Mouse (Mus musculus) layer of hippocampus, postnatal 10 days (tissue): ENCODE results near the gene Clmn. TPM values are rescaled to one million over a fixed set of nuclear protein-coding genes. Genes with fewer than 3 reads are reported as not detected.
"Not testable (repeated sequence)": the region's sequence is repeated elsewhere in the genome, so short reads cannot be mapped to it uniquely, and the experiment has no call there.

Experiments used
- DNase-seq, 2 experiments: peaks; one replicate each; pipeline ENCODE4 v3.0.0; 2021; ENCODE audit warnings: low spot score in 2 of 2
- total RNA-seq, 2 experiments: library from RNA; stranded (reverse); gene quantifications; 2 replicates each; pipeline ENCODE4 v1.2.3; 2021

The Clmn gene
- total RNA-seq, 2 experiments from 2014 or later: 42.3 to 43.7 TPM

GRCm38 (mm10) chr12:104761411-104761810 lies 103.5 kb downstream of the Clmn start:
- DNase-seq: no peak

DNA sequence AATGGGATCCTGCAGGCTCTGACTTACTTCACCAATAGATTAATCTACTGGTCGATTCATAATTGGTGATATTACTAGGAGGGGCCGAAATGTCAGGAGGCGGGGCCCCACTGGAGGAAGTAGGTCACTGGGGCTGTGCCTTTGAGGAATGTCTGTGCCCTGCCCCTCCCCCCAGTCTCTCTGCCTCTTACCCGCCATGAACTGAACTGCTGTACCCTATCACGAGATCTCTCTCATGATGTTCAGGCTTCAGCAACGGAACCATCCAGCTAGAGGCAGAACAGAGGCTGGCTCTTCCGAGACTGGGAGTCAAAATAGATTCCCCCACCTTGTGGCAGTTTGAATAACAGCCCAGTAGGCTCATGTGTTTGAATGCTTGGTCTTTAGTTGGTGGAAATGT lies 106.8 kb downstream of the Clmn start:
- DNase-seq: no peak

- no peak for DNase-seq
Measured at GRCm38 (mm10) chr12:104753686-104754085, 111.2 kb downstream of the Clmn start.

DNA sequence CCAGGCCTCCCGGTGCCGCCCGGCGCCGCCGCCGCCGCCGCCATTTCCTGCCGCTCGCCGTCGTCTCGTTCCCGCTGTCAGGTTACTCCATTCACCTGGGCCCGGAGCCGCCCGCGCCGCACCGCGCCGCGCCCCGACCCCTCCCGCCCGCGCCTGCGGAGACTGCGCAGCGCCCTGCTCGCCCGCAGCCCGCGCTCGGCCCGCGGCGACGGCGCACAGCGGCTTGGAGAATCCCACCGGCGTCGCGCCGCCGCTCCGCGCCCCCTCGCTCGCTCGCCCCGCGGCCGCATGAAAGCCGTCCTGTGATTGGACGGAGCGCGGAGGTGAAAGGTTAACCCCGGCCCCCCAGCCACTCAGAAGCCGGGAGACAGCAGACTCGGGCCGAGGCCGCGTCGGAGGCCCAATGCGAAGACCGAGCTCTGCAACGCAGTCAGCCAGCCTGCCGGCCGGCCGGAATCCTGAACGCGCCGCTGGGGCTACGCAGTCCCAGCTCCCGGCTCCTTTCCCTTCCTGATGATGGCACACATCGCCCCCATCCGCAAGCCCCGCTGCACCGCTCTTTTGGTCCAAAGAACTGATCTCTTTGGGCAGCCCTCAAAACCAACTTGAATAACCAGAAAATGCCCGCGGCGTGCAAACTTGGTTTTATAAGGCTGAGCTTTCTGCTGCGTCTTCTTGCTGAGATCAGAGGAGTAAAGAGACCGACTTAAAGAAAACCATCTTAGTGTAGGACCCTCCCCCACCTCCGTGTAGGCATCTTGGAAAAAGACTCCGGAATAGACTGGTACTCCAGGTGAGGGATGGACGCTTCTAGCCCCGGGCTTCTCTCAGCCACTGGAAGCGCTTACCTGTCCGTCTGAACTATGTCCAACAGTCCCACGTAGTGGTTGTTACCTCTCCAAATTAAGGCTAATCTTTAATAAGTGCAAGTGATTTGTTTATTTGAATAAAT lies 112.8 kb downstream of the Clmn start, which contains the start of gene Dicer1:
Gene Dicer1, minus strand, starts transcription at position 139 of the 952 bp plus-strand sequence.
- peak; percentile 100 for DNase-seq

DNA sequence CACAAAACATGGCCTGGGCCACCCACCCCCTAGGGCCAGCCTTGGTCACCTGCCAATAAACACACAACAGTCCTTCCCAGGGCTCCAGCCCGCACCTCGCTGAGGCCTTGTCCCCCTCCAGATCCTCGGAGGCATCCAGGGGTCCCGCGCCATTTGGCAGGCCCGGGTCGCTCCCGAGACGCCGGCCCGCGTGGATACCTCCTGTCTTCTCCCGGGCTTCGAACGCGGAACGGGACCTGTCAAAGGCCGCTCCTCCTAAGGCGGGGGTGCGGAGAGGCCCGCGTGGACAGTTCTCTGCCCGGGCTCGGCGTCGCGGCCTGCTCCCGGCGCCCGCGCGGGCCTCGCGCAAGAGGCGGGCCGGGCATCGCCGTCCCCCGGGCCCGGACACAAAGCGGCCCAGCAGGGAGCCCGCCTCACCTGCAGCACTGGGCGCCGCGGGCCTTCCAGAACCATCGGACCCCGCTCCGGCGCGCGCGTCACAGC lies 113.5 kb downstream of the Clmn start:
- DNase-seq: peak; percentile 43 to 60

DNA sequence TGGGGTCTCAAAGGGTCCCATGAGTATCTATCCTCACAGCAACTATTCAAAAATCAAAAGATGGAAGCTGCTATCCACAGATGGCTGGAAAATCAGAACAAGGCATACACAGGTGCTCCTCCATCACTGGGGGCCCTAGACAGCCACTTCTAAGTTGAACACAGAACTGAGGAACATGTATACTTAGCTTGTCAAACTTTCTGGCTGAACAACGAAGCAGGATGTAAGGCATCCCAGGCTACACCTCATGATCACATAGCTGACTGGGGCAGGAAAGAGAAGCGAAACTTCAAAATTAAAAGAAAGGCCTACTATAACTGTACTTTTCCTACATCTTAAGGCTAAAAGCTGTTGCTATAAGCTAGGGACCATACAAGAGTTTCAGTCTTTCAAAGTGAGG lies 115.9 kb downstream of the Clmn start:
- DNase-seq: no peak

DNA sequence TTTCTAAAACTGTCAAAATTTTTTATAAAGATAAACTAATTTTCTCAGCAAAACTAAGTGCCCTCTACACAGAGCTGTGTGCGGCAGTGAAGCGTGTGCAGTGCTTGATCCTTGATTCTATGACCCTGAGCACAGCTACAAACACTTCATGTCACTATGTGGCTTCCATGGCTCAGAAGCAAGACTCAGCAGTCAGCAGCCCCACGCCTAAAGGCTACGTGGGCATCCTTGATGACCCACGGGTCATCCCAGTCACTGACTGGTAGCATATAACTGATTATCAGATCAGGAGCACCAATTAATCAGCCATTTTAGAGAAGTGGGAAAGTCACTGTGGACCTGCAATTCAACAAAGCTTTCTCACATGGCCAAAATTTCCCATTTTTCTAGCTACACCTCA lies 117.6 kb downstream of the Clmn start:
- DNase-seq: no peak

DNA sequence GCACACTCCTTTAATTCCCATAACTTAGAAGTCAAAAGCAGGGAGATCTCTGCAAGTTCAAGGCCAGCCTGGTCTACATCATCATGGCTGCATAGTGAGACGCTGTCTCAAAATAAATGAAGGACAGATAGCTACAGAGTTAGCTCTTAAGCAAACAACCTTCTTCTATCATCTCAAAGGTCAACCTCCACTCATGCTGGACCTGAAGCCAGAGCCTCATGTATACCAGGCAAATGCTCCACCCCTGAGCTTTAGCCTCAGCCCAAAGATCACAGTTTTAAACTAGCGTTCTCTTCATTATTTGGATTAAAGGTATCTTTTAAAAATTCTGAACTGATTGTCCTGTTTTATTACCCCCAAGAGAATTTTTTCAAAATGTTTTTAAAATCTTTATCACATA lies 118.3 kb downstream of the Clmn start:
- DNase-seq: no peak

GRCm38 (mm10) chr12:104743687-104744086 lies 121.2 kb downstream of the Clmn start:
- no peak for DNase-seq

DNA sequence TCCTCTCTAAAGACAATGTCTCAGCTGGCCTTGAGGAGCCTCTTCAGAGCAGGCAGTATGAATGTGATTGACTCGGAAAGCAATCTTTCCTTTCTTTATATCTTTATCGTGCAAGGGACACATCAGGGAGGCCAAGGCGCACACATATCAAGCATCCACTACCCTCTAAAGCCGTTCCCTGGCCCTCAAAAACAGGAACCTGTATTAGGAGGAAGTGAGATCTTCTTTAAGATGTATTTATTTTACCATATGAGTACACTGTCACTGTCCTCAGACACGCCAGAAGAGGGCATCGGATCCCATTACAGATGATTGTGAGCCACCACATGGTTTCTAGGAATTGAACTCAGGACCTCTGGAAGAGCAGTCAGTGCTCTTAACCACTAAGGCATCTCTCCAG lies 122.6 kb downstream of the Clmn start:
- no peak for DNase-seq

DNA sequence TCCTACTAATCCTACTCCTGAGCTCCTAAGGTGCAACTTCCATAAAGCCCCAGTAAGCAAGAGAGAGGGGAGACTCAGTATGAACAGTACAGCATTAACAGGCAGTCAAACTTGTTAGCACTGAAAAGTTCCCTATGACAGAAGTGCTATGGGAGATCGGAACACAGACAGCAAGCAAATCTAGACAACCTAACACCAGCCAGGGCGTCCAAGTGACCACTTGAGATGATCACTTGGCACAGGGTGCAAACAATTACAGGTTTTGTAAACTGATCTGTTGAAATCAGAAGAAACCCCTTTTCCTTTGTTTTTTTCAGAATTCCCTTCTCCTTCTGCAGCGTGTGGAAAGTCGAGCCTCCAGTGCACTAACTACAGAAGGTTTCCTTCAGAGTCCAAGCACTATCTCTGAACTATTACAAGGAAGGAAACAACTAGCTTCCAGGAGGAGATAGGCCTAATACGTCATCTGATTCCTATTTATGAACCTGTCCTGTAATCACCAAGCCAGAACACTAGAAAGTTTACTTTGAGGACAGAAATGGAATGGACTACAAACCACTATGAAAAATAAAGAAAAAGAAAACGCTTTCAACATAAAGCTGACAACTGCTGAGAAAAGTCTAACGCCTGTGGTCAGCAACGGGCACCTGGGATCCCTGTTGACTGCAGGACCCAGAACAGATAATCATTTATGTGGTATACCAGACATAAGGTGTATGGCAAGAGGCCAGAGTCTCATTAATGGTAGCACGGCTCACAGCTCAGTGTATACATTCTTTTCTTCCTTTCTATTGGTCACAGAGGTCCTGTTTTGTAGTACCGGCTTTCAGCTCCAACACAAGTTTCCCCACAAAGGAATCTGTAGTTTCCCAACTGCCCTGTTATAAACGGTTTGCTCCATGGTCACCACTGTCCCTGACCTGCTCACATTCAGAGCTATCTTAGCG lies 123.8 kb downstream of the Clmn start:
- DNase-seq: no peak

DNA sequence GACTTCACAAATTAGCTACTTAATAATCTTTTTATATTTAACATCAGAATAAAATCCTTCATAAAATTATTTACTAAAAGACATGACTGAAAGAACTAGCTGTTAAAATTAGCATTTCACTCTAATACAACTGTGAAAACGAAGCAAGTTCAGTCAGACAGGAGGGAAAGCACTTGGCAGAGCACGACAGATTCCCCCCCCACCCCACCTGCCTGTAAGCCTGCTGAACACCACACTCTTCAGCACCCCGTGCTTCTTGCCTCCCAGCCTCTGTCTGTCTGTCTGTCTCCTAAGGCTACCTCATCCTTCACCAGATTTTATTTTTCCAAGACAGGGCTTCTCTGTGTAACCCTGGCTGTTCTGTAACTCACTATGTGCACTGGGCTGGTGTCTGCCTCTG lies 125.9 kb downstream of the Clmn start:
- DNase-seq: no peak

DNA sequence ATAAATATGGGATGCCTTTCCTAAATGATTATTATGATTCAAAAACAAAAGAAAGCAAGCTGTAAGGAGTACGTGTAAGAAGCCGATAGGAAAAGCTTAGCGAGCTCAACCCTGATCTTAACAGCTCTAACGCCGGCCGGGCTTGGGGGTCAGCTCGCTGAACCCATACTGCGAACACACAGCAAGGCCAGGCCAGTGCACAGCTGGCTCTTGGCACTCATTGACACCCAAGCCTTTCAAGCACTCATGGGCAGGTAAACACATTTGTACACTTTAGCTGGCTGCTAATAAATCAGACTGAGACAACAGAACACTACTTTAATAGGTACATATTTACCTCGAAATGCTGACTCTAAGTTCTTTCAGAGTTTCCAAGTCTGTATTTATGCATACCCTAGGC lies 126.4 kb downstream of the Clmn start:
- DNase-seq: no peak

DNA sequence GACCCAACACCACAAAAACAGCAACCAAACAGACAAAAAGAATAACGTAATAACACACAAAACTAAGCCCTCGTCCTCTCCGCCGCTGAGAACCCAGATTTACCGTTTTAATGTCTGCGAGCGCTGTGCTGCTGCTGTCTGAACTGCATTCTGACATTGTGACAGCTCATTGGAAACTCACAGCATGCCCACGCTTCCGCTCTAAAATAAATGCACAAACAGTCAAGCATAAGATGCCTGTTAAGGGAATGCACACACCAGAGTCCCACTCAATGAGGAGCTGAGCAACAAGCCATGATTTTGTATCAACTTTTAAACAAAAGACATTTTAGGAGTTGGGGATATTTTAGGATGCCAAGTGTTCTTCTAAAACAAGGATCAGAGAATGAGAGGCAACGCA lies 127.2 kb downstream of the Clmn start:
- no peak for DNase-seq

- no peak for DNase-seq
Measured at GRCm38 (mm10) chr12:104735993-104736395, 128.9 kb downstream of the Clmn start.

- DNase-seq: no peak
Measured at GRCm38 (mm10) chr12:104733165-104733564, 131.7 kb downstream of the Clmn start.

DNA sequence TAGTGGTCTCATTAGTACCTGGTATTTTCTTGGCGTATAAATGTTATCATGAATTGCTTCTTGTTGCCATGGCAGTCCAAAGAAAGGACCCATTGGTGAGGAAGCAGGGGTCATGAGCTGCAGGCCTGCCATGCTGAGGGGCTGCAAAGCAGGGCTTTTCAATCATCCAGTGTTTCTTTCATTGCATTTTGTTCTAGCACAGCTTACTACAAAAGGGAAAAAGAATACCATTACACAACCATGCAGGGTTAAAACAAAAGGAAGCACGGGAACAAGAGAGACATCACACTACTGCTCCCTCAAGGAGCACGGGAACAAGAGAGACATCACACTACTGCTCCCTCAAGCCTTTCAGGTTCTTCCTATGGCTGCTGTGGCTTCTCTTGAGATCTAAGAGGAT lies 133.1 kb downstream of the Clmn start:
- no peak for DNase-seq

DNA sequence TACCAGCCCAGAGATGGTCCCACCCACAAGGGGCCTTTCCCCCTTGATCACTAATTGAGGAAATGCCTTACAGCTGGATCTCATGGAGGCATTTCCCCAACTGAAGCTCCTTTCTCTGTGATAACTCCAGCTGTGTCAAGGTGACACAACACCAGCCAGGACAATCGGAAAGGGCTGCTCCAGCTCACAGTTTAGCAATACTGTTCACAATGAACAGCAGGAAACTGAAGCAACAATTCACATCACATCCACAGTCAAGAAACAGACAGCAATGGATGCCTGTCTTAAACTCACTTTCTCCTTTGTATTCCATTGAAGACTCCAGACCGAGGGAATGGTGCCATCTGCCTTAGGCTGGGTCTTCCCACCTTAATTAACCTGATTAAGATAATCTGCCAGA lies 138.4 kb downstream of the Clmn start:
- DNase-seq: not testable (repeated sequence)

DNA sequence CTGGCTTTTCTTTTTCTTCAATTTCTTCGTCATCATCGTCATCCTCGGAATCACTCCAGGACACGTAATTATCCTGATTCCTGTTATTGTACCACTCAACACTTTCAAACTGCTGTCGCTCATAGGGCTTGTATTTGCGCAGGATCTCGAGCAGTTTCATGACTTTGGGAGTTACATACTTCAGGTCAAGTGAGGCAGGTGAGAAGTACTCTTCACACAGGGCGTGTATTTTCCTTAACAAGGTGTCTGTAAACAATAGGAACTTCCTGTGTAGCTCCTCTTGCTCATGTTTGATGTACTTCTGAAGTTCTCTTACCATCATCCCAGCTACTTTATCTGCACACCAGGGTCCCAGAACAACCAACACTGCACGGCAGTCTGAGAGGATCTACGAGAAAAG lies 142.8 kb downstream of the Clmn start:
- DNase-seq: no peak

- no peak for DNase-seq
Measured at GRCm38 (mm10) chr12:104721011-104721410, 143.9 kb downstream of the Clmn start.

- no peak for DNase-seq
Measured at GRCm38 (mm10) chr12:104718956-104719355, 145.9 kb downstream of the Clmn start.

DNA sequence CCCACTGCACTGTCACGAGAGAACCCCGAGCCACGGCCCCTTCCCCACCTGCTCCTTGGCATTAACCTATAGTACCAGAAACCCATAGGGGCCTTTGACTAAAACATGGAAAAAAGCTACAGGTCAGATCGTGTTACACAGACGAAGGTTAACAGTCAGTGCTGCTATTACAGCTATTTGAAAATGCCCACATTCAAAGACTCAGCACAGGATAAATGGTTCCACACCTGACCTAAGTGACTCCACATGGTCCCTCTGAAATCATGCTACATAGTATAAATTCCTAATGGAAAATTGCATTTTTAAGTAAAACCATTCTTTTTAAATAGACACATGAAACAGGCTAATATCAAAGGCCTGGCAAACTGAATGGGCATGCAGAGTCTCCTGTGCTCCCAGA lies 148.5 kb downstream of the Clmn start:
- DNase-seq: no peak
